Mouse (Mus musculus): ENCODE measurements around the gene Calm3. TPM values are rescaled to one million over a fixed set of nuclear protein-coding genes. Genes with fewer than 3 reads are reported as not detected.

The Calm3 gene
- polyA plus RNA-seq, 1 experiment from 2014 or later, result 201 TPM

GRCm38 (mm10) chr7:16914453-16915343 lies 9.2 kb downstream of the Calm3 start:
- H3K36me3 ChIP-seq (ENCODE audit: control insufficient read depth, insufficient read depth, low read length), result peaks cover 26% of the 10 kb centered on the region
- no peak for ATAC-seq (ENCODE audit: insufficient number of reproducible peaks, low FRiP score, low TSS enrichment, low read depth)
- H3K27ac ChIP-seq (replicated peaks; ENCODE audit: low read depth, low read length), result no peak overlapping the region
- H3K4me2 ChIP-seq (ENCODE audit: low read depth, severe bottlenecking), result no peak overlapping the region
- peaks cover 6% of the 10 kb centered on the region for H3K4me1 ChIP-seq (ENCODE audit: control insufficient read depth, insufficient read depth, low read length)
- H3K4me3 ChIP-seq (ENCODE audit: low read depth, low read length), result no peak overlapping the region
- WGBS, result 84% methylated on average over 18 of the region's 18 CpGs
- no peak overlapping the region for H3K9ac ChIP-seq (ENCODE audit: low read length)
- no peaks in the 10 kb centered on the region for H3K27me3 ChIP-seq (ENCODE audit: control insufficient read depth, insufficient read depth, low read length)
- H3K9me3 ChIP-seq (ENCODE audit: control insufficient read depth, low read length), result no peaks in the 10 kb centered on the region
- no peak for DNase-seq (ENCODE audit: low spot score)

- no peak overlapping the region for H3K4me3 ChIP-seq (ENCODE audit: low read depth, low read length)
- ATAC-seq (ENCODE audit: insufficient number of reproducible peaks, low FRiP score, low TSS enrichment, low read depth), result peak; percentile 50; the same call in 1 of the 2 replicates
Observed at GRCm38 (mm10) chr7:16913806-16914452, 10.0 kb downstream of the Calm3 start.

DNA sequence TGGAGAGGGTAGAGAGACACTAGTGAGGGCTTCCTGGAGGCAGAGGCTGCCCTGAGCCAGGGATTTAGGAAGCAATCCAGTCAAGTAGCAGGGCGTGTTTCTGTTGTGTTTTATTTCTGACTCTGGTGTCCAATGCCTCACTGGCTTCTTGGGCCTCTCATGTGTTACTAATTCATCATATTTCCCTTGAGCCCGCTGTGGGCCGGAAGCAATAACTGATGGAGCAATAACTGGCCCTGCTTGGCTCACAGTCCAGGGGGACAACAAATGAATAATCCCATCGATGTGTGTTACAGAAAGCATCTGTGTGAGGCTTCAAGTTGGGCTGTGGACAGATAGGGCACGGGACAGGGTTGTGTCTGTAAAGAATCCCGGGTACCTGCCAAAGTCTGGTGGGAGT lies 11.6 kb downstream of the Calm3 start:
- H3K4me1 ChIP-seq (ENCODE audit: control insufficient read depth, insufficient read depth, low read length), result peaks cover 6% of the 10 kb centered on the region; the same call in 1 of the 2 replicates
- H3K4me3 ChIP-seq (ENCODE audit: low read depth, low read length), result no peak overlapping the region
- no peak for DNase-seq (ENCODE audit: low spot score)
- no peak overlapping the region for H3K4me2 ChIP-seq (ENCODE audit: low read depth, severe bottlenecking)
- WGBS, result 68% methylated on average over 6 of the region's 6 CpGs
- H3K27ac ChIP-seq (replicated peaks; ENCODE audit: low read depth, low read length), result no peak overlapping the region
- ATAC-seq (ENCODE audit: insufficient number of reproducible peaks, low FRiP score, low TSS enrichment, low read depth), result no peak
- no peak overlapping the region for H3K9ac ChIP-seq (ENCODE audit: low read length)
- peaks cover 14% of the 10 kb centered on the region for H3K36me3 ChIP-seq (ENCODE audit: control insufficient read depth, insufficient read depth, low read length)
- no peaks in the 10 kb centered on the region for H3K27me3 ChIP-seq (ENCODE audit: control insufficient read depth, insufficient read depth, low read length)
- no peaks in the 10 kb centered on the region for H3K9me3 ChIP-seq (ENCODE audit: control insufficient read depth, low read length)

More at GRCm38 (mm10) chr7:16913806-16914452, 10.0 kb downstream of the Calm3 start:
- H3K9ac ChIP-seq (ENCODE audit: low read length), result no peak overlapping the region
- H3K36me3 ChIP-seq (ENCODE audit: control insufficient read depth, insufficient read depth, low read length), result peaks cover 22% of the 10 kb centered on the region
- no peaks in the 10 kb centered on the region for H3K27me3 ChIP-seq (ENCODE audit: control insufficient read depth, insufficient read depth, low read length)
- no peaks in the 10 kb centered on the region for H3K9me3 ChIP-seq (ENCODE audit: control insufficient read depth, low read length)
- peak; percentile 84 for DNase-seq (ENCODE audit: low spot score)
- no peak overlapping the region for H3K27ac ChIP-seq (replicated peaks; ENCODE audit: low read depth, low read length)
- H3K4me2 ChIP-seq (ENCODE audit: low read depth, severe bottlenecking), result no peak overlapping the region
- H3K4me1 ChIP-seq (ENCODE audit: control insufficient read depth, insufficient read depth, low read length), result peaks cover 6% of the 10 kb centered on the region; the same call in 1 of the 2 replicates
- WGBS, result 42% methylated on average over 10 of the region's 10 CpGs

DNA sequence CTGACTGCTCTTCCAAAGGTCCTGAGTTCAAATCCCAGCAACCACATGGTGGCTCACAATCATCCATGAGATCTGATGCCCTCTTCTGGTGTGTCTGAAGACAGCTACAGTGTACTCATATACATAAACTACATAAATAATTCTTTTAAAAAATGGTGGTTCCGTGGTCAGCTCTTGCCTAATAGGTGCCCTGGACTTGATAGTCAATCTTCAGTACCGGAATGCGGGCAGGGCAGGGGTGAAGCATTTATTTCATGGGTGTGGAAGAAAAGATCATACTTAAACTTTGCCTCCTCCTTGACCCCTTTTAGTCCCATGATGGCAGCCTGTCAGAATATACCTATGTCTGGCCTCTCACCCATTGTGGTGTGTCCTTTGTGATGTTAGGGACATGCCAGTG lies 12.0 kb downstream of the Calm3 start:
- peaks cover 6% of the 10 kb centered on the region; the same call in 1 of the 2 replicates for H3K4me1 ChIP-seq (ENCODE audit: control insufficient read depth, insufficient read depth, low read length)
- no peak for DNase-seq (ENCODE audit: low spot score)
- H3K9ac ChIP-seq (ENCODE audit: low read length), result no peak overlapping the region
- no peak overlapping the region for H3K4me2 ChIP-seq (ENCODE audit: low read depth, severe bottlenecking)
- no peak for ATAC-seq (ENCODE audit: insufficient number of reproducible peaks, low FRiP score, low TSS enrichment, low read depth)
- no peaks in the 10 kb centered on the region for H3K9me3 ChIP-seq (ENCODE audit: control insufficient read depth, low read length)
- no peaks in the 10 kb centered on the region for H3K27me3 ChIP-seq (ENCODE audit: control insufficient read depth, insufficient read depth, low read length)
- 94% methylated on average over 3 of the region's 3 CpGs for WGBS
- H3K27ac ChIP-seq (replicated peaks; ENCODE audit: low read depth, low read length), result no peak overlapping the region
- no peak overlapping the region for H3K4me3 ChIP-seq (ENCODE audit: low read depth, low read length)
- peaks cover 9% of the 10 kb centered on the region for H3K36me3 ChIP-seq (ENCODE audit: control insufficient read depth, insufficient read depth, low read length)

DNA sequence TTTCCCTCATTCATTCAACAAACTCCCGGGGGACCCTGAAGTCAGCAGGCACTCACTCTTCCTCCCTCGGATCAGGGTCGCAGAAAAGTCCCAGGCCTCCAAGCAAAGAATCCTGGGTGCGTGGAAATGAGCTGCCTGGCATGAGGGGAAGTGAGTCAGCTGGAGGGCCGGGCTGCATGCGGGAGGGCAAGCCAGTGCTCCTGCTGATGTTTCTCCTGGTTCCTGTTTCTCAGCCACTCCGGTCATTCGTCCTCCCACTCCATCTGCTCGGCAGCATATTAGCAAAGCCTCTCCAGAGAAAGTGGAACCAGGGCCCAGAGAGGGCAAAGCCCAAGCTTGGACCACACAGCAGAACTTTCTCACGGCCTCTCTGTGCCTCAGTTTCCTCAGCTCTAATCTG lies 14.0 kb downstream of the Calm3 start:
- Histone ChIP-seq H3K9me3 (ENCODE audit: control insufficient read depth, low read length) (no peaks in the 10 kb centered on the region), H3K4me1 (ENCODE audit: control insufficient read depth, insufficient read depth, low read length) (peaks cover 21% of the 10 kb centered on the region), H3K27me3 (ENCODE audit: control insufficient read depth, insufficient read depth, low read length) (no peaks in the 10 kb centered on the region), H3K4me2 (ENCODE audit: low read depth, severe bottlenecking) (no peak overlapping the region), H3K4me3 (ENCODE audit: low read depth, low read length) (no peak overlapping the region), H3K9ac (ENCODE audit: low read length) (no peak overlapping the region), H3K36me3 (ENCODE audit: control insufficient read depth, insufficient read depth, low read length) (no peaks in the 10 kb centered on the region; the same call in 1 of the 2 replicates), H3K27ac (replicated peaks; ENCODE audit: low read depth, low read length) (no peak overlapping the region)
- no peak for DNase-seq (ENCODE audit: low spot score)
- ATAC-seq (ENCODE audit: insufficient number of reproducible peaks, low FRiP score, low TSS enrichment, low read depth), result no peak
- WGBS, result 42% methylated on average over 10 of the region's 10 CpGs

DNA sequence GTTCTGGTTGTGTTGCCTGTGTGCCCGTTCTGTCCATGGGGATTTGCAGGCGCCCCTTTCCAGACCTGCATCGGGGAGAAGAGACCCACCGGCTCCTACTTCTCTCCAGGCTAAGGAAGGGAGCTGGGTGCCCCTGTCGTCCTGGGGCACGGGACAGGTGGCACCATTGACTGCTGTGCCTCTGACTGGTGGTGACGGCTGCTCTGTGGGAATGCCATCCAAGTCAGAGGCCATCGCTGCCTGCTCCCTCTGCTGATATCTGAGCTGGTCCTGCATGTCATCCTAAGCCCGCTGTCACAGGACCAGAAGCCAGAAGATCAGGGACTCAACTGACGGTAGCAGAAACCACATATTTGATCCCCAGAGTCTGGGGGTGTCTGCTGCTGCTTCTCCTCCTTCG lies 15.1 kb downstream of the Calm3 start:
- Histone ChIP-seq H3K27me3 (ENCODE audit: control insufficient read depth, insufficient read depth, low read length) (no peaks in the 10 kb centered on the region), H3K4me1 (ENCODE audit: control insufficient read depth, insufficient read depth, low read length) (peaks cover 21% of the 10 kb centered on the region), H3K4me3 (ENCODE audit: low read depth, low read length) (no peak overlapping the region), H3K9me3 (ENCODE audit: control insufficient read depth, low read length) (no peaks in the 10 kb centered on the region), H3K9ac (ENCODE audit: low read length) (no peak overlapping the region), H3K36me3 (ENCODE audit: control insufficient read depth, insufficient read depth, low read length) (no peaks in the 10 kb centered on the region), H3K4me2 (ENCODE audit: low read depth, severe bottlenecking) (no peak overlapping the region), H3K27ac (replicated peaks; ENCODE audit: low read depth, low read length) (no peak overlapping the region)
- DNase-seq (ENCODE audit: low spot score) (no peak), ATAC-seq (ENCODE audit: insufficient number of reproducible peaks, low FRiP score, low TSS enrichment, low read depth) (no peak)
- 63% methylated on average over 11 of the region's 11 CpGs for WGBS

- Histone ChIP-seq H3K4me3 (ENCODE audit: low read depth, low read length) (no peak overlapping the region), H3K27me3 (ENCODE audit: control insufficient read depth, insufficient read depth, low read length) (no peaks in the 10 kb centered on the region), H3K36me3 (ENCODE audit: control insufficient read depth, insufficient read depth, low read length) (no peaks in the 10 kb centered on the region), H3K27ac (replicated peaks; ENCODE audit: low read depth, low read length) (no peak overlapping the region), H3K9ac (ENCODE audit: low read length) (no peak overlapping the region), H3K4me1 (ENCODE audit: control insufficient read depth, insufficient read depth, low read length) (peaks cover 21% of the 10 kb centered on the region), H3K4me2 (ENCODE audit: low read depth, severe bottlenecking) (no peak overlapping the region), H3K9me3 (ENCODE audit: control insufficient read depth, low read length) (no peaks in the 10 kb centered on the region)
- WGBS, result 51% methylated on average over 11 of the region's 11 CpGs
- no peak for ATAC-seq (ENCODE audit: insufficient number of reproducible peaks, low FRiP score, low TSS enrichment, low read depth)
- no peak for DNase-seq (ENCODE audit: low spot score)
Observed at GRCm38 (mm10) chr7:16908367-16908766, 15.5 kb downstream of the Calm3 start.

GRCm38 (mm10) chr7:16907842-16908241 lies 16.1 kb downstream of the Calm3 start:
- Histone ChIP-seq H3K36me3 (ENCODE audit: control insufficient read depth, insufficient read depth, low read length) (no peaks in the 10 kb centered on the region), H3K9ac (ENCODE audit: low read length) (no peak overlapping the region), H3K4me2 (ENCODE audit: low read depth, severe bottlenecking) (no peak overlapping the region), H3K4me1 (ENCODE audit: control insufficient read depth, insufficient read depth, low read length) (peaks cover 21% of the 10 kb centered on the region), H3K27ac (replicated peaks; ENCODE audit: low read depth, low read length) (no peak overlapping the region), H3K27me3 (ENCODE audit: control insufficient read depth, insufficient read depth, low read length) (no peaks in the 10 kb centered on the region), H3K9me3 (ENCODE audit: control insufficient read depth, low read length) (no peaks in the 10 kb centered on the region), H3K4me3 (ENCODE audit: low read depth, low read length) (no peak overlapping the region)
- no peak for ATAC-seq (ENCODE audit: insufficient number of reproducible peaks, low FRiP score, low TSS enrichment, low read depth)
- no peak for DNase-seq (ENCODE audit: low spot score)
- 77% methylated on average over 7 of the region's 7 CpGs for WGBS
